Mouse (Mus musculus) megakaryocyte, adult 5-6 weeks (primary cell): ENCODE results near the gene Tcf7l2. TPM values are rescaled to one million over a fixed set of nuclear protein-coding genes. Genes with fewer than 3 reads are reported as not detected.

Experiments
- ATAC-seq: 2 replicates; pipeline ENCODE4 v1.8.0; 2016; ENCODE audit warnings: mild to moderate bottlenecking, inconsistent platforms; ENCODE audit not compliant: poor library complexity, severe bottlenecking
- total RNA-seq, 2 experiments: library from RNA; stranded (forward) in 1 of 2; stranded (reverse) in 1 of 2; fragments of 153-499, 151-499 nt in 1 of 2; fragments of 221-1000, 200-1000 nt in 1 of 2; gene quantifications; 2 replicates each; pipeline versions ENCODE4 v1.2.3 to v1.2.4; 2015 to 2017

Gene Tcf7l2
- total RNA-seq, 2 experiments from 2014 or later, result 0.47 to 0.81 TPM

- ATAC-seq, result no peak
These were observed 13.8 kb downstream of the Tcf7l2 start for GRCm38 (mm10) chr19:55755462-55755861.

- ATAC-seq, result no peak
These were observed 15.1 kb downstream of the Tcf7l2 start for GRCm38 (mm10) chr19:55756707-55757106.

GRCm38 (mm10) chr19:55757403-55757802 is 15.8 kb downstream of the Tcf7l2 start:
- no peak for ATAC-seq

- ATAC-seq, result no peak
These were observed 16.5 kb downstream of the Tcf7l2 start for GRCm38 (mm10) chr19:55758158-55758557.

GRCm38 (mm10) chr19:55759006-55759405 is 17.4 kb downstream of the Tcf7l2 start:
- no peak for ATAC-seq

- ATAC-seq, result no peak
These were observed 19.5 kb downstream of the Tcf7l2 start for GRCm38 (mm10) chr19:55761086-55761485.

GRCm38 (mm10) chr19:55762187-55762586 is 20.6 kb downstream of the Tcf7l2 start:
- ATAC-seq, result no peak

GRCm38 (mm10) chr19:55765814-55766213 is 24.2 kb downstream of the Tcf7l2 start:
- no peak for ATAC-seq

GRCm38 (mm10) chr19:55767104-55767503 is 25.5 kb downstream of the Tcf7l2 start:
- no peak for ATAC-seq

GRCm38 (mm10) chr19:55767579-55767978 is 26.0 kb downstream of the Tcf7l2 start:
- ATAC-seq, result no peak

- no peak for ATAC-seq
These were observed 26.6 kb downstream of the Tcf7l2 start for GRCm38 (mm10) chr19:55768246-55768645.

GRCm38 (mm10) chr19:55768889-55769288 is 27.3 kb downstream of the Tcf7l2 start:
- ATAC-seq, result peak; percentile 76

GRCm38 (mm10) chr19:55774334-55774733 is 32.7 kb downstream of the Tcf7l2 start:
- ATAC-seq, result no peak

GRCm38 (mm10) chr19:55774824-55775223 is 33.2 kb downstream of the Tcf7l2 start:
- ATAC-seq, result peak; percentile 91

- no peak for ATAC-seq
These were observed 38.3 kb downstream of the Tcf7l2 start for GRCm38 (mm10) chr19:55779871-55780270.

- no peak for ATAC-seq
These were observed 39.5 kb downstream of the Tcf7l2 start for GRCm38 (mm10) chr19:55781087-55781486.

GRCm38 (mm10) chr19:55781681-55782080 is 40.1 kb downstream of the Tcf7l2 start:
- no peak for ATAC-seq

GRCm38 (mm10) chr19:55784796-55785418 is 43.3 kb downstream of the Tcf7l2 start:
- no peak for ATAC-seq

- no peak for ATAC-seq
These were observed 45.8 kb downstream of the Tcf7l2 start for GRCm38 (mm10) chr19:55787420-55787819.

- no peak for ATAC-seq
These were observed 46.8 kb downstream of the Tcf7l2 start for GRCm38 (mm10) chr19:55788285-55788904.

GRCm38 (mm10) chr19:55788905-55789295 is 47.3 kb downstream of the Tcf7l2 start:
- no peak for ATAC-seq

- no peak for ATAC-seq
These were observed 48.2 kb downstream of the Tcf7l2 start for GRCm38 (mm10) chr19:55789838-55790237.

GRCm38 (mm10) chr19:55791293-55791692 is 49.7 kb downstream of the Tcf7l2 start:
- no peak for ATAC-seq
